Mouse (Mus musculus) liver, adult 2 months (tissue): ENCODE measurements around the gene Lmx1a.

Source experiments
- CTCF ChIP-seq: fragments of 200-500 bp; IDR thresholded peaks from 2 replicates; pipeline ENCODE4 v1.5.1; 2011; ENCODE audit warnings: low read depth, low read length, control low read depth
- POLR2A ChIP-seq: fragments of 200-500 bp; IDR thresholded peaks from 2 replicates; pipeline ENCODE4 v1.6.1; 2011; ENCODE audit warnings: low read length, control low read depth; ENCODE audit not compliant: insufficient read depth; ENCODE audit errors: extremely low read depth

- TF ChIP-seq CTCF (no peak), POLR2A (no peak)
These were observed 189.3 kb downstream of the Lmx1a start for GRCm38 (mm10) chr1:167878354-167878753.
